Mouse (Mus musculus) ES-Bruce4 (cell line): ENCODE data around the gene Sh3rf1.

ENCODE experiments used
- CTCF ChIP-seq: IDR thresholded peaks from one replicate; pipeline ENCODE4 v1.8.1; 2011; ENCODE audit warnings: low read depth, low read length
- EP300 ChIP-seq: IDR thresholded peaks from 2 replicates; pipeline ENCODE4 v1.6.1; 2011; ENCODE audit warnings: low read depth, low read length; ENCODE audit not compliant: insufficient read depth

- TF ChIP-seq CTCF = no peak
- TF ChIP-seq EP300 = no peak
Observed at GRCm38 (mm10) chr8:61263691-61264090, 40.0 kb downstream of the Sh3rf1 start.
